Mouse (Mus musculus) heart, postnatal 0 days (tissue): Measurements from ENCODE around the gene Ubl3. TPM values are rescaled to one million over a fixed set of nuclear protein-coding genes. Genes with fewer than 3 reads are reported as not detected.

ENCODE experiments used
- ATAC-seq: fragments of 200-750 bp; cut with Nextera tagmentation; 2 replicates; pipeline ENCODE4 v1.8.0; 2017; ENCODE audit warnings: low read depth, moderate number of reproducible peaks, moderate library complexity; ENCODE audit not compliant: insufficient read depth
- DNase-seq: peaks from one replicate; pipeline ENCODE4 v3.0.0-alpha.2; 2016; ENCODE audit warnings: low spot score
- H3K27ac ChIP-seq: fragments of 300-500 bp; sonication (generic); 2 replicates; pipeline ENCODE4 v1.5.1; 2014; ENCODE audit warnings: low read depth, mild to moderate bottlenecking
- H3K27me3 ChIP-seq: fragments of 300-500 bp; sonication (generic); 2 replicates; pipeline ENCODE4 v1.6.1; 2014; ENCODE audit warnings: low read length, mixed read lengths; ENCODE audit not compliant: control insufficient read depth, insufficient read depth
- H3K36me3 ChIP-seq: fragments of 300-500 bp; sonication (generic); replicated peaks from 2 replicates; pipeline ENCODE4 v1.6.1; 2014; ENCODE audit warnings: low read length, mixed read lengths; ENCODE audit not compliant: control insufficient read depth, insufficient read depth
- H3K4me1 ChIP-seq: fragments of 300-500 bp; sonication (generic); 2 replicates; pipeline ENCODE4 v1.6.1; 2014; ENCODE audit warnings: antibody characterized with exemption; ENCODE audit not compliant: control insufficient read depth, insufficient read depth
- H3K4me2 ChIP-seq: fragments of 300-500 bp; sonication (generic); 2 replicates; pipeline ENCODE4 v1.6.1; 2014; ENCODE audit warnings: low read depth, mild to moderate bottlenecking, low read length, moderate library complexity
- H3K4me3 ChIP-seq: fragments of 300-500 bp; sonication (generic); 2 replicates; pipeline ENCODE4 v1.5.1; 2014; ENCODE audit warnings: low read depth, low read length
- H3K9ac ChIP-seq: fragments of 300-500 bp; sonication (generic); replicated peaks from 2 replicates; pipeline ENCODE4 v1.6.1; 2014; ENCODE audit warnings: low read depth, low read length, mixed read lengths
- H3K9me3 ChIP-seq: fragments of 300-500 bp; sonication (generic); replicated peaks from 2 replicates; pipeline ENCODE4 v1.6.1; 2016; ENCODE audit warnings: low read length; ENCODE audit not compliant: control insufficient read depth
- CTCF ChIP-seq: IDR thresholded peaks from 2 replicates; pipeline ENCODE4 v1.5.1; 2016; ENCODE audit warnings: antibody characterized with exemption, control low read depth, low read depth
- EP300 ChIP-seq: IDR thresholded peaks from 2 replicates; pipeline ENCODE4 v1.6.1; 2016; ENCODE audit warnings: antibody characterized with exemption, low read depth
- WGBS: fragments of 180-500 bp; shearing (Covaris S2); extraction: QIAGEN DNeasy Blood & Tissue Kit; methylation state at CpG from one replicate; pipeline ENCODE4 v1.1.7; 2014; 5-methylcytosine and 5-hydroxymethylcytosine counted together
- polyA plus RNA-seq: library from polyadenylated mRNA; unstranded; fragments of >200 nt; fragmentation: Nextera tagmentation; extraction: Ambion mirVana; gene quantifications from 2 replicates; pipeline ENCODE4 v1.2.1, GENCODE M21; 2015
- total RNA-seq: library from RNA; depleted of rRNA; stranded (reverse); fragments of >200 nt; gene quantifications from 2 replicates; pipeline ENCODE4 v1.2.3, GENCODE M21; 2014; ENCODE audit warnings: low replicate concordance

Ubl3 gene
- total and polyA plus RNA-seq, 2 experiments from 2014 or later: 76.8 to 105 TPM

DNA sequence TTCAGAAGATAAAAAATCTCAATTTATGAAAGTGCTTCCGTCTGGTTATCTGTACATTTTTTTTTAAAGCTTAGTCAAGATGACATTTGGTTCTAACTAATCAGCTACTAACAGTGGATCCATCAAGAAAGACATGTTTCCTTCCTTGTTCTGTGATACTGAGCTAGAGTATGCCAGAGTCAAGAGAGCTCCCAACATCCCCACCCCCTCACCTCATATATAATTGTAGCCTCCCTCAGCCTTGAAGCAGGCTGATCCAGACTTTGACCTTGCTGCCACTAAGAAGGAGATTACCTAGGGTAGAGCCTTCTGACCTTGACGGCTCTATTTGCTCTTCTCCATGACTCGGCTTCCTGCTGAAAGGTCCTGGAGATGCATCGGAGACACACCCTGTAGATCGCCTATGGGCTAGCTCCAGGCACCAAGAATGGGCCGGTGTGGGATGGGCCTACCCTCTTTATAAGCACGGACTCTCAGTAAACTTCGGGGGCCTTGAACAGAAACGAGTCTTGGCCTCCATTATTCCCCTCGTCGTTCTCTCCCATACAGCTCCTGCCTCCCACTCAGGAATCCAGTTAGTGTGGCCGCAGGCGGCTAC, 27.9 kb upstream of the Ubl3 start:
- ATAC-seq (no peak), DNase-seq (no peak)
- H3K36me3 ChIP-seq: no peaks in the 10 kb centered on the region
- no peak overlapping the region for H3K27ac ChIP-seq
- WGBS: 85% methylated on average over 13 of the region's 13 CpGs
- H3K9ac ChIP-seq: no peak overlapping the region
- TF ChIP-seq CTCF (no peak), EP300 (no peak)
- no peaks in the 10 kb centered on the region for H3K9me3 ChIP-seq
- H3K4me2 ChIP-seq: no peak overlapping the region
- H3K27me3 ChIP-seq: no peaks in the 10 kb centered on the region
- H3K4me3 ChIP-seq: no peak overlapping the region
- H3K4me1 ChIP-seq: no peaks in the 10 kb centered on the region

DNA sequence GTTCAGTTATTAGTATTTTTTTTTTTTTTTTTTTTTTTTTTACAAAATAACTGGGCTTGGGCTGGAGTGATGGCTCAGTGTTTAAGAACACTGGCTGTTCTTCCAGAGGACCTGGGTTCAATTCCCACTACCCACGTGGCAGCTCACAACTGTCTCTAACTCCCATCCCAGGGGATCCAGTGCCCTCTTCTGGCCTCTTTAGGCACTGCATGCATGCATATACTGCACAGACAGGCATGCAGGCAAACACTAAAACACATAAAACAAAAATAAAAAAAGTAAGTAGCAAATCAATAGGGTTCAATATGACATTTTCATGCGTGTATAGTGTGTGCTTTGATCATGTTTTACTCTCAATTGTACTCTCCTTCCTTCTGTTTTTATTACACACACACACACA, 26.6 kb upstream of the Ubl3 start:
- ATAC-seq (no peak), DNase-seq (no peak)
- no peak overlapping the region for H3K4me3 ChIP-seq
- no peak overlapping the region for H3K9ac ChIP-seq
- 91% methylated on average over 2 of the region's 2 CpGs for WGBS
- H3K27me3 ChIP-seq: no peaks in the 10 kb centered on the region
- H3K27ac ChIP-seq: no peak overlapping the region
- H3K36me3 ChIP-seq: no peaks in the 10 kb centered on the region
- TF ChIP-seq CTCF (no peak), EP300 (no peak)
- 0 out of 2 replicates have a peak, but pooled peaks cover 4% of the 10 kb centered on the region for H3K4me1 ChIP-seq
- no peak overlapping the region for H3K4me2 ChIP-seq
- H3K9me3 ChIP-seq: no peaks in the 10 kb centered on the region

DNA sequence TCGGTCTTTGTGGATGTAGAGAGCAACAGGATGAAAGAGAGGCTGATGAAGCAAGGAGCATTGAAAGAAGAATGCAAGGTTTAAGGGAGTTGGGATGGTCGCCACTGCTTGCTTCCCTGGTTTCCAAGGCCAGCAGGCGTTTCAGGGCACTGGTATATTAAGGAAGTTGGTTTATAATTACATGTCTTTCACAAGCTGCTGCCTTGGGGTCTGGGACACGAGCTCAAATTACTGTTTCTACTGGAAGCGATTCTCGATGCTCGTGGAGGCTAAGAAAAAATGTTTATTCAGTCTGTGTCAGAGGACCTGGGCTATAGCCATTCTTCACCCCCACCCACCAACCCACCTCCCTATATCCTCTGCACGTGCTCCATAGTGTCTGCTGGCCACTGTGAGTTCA, 25.8 kb upstream of the Ubl3 start:
- ATAC-seq (no peak), DNase-seq (no peak)
- Histone ChIP-seq H3K9me3 (no peaks in the 10 kb centered on the region), H3K27ac (no peak overlapping the region), H3K4me2 (no peak overlapping the region), H3K4me1 (0 out of 2 replicates have a peak, but pooled peaks cover 4% of the 10 kb centered on the region), H3K9ac (no peak overlapping the region), H3K4me3 (no peak overlapping the region), H3K36me3 (no peaks in the 10 kb centered on the region), H3K27me3 (no peaks in the 10 kb centered on the region)
- TF ChIP-seq EP300 (no peak), CTCF (no peak)
- 83% methylated on average over 8 of the region's 8 CpGs for WGBS

DNA sequence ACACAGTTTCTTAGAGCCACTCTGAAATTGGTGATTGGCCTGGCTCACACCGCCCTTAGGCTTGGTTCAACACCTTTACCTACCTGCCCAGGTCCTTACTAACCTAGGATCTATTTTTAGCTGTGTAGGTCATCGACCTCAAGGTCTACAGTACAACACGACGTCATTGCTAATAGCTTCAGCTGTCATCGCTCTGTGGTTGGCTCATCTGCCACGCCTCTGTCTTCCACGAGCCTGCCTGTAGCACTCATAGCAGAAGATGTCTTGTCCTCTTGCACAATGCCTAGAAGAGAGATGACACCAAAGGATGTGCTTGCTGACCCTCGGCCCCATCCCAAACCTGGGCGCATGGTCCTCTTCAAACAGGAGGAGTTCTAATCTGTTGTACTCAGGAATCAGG, 24.7 kb upstream of the Ubl3 start:
- Histone ChIP-seq H3K4me2 (no peak overlapping the region), H3K36me3 (no peaks in the 10 kb centered on the region), H3K9me3 (no peaks in the 10 kb centered on the region), H3K4me1 (0 out of 2 replicates have a peak, but pooled peaks cover 4% of the 10 kb centered on the region), H3K9ac (no peak overlapping the region), H3K27me3 (no peaks in the 10 kb centered on the region), H3K27ac (no peak overlapping the region), H3K4me3 (no peak overlapping the region)
- no peak for DNase-seq
- WGBS: 63% methylated on average over 9 of the region's 9 CpGs
- no peak for ATAC-seq
- TF ChIP-seq EP300 (no peak), CTCF (no peak)

DNA sequence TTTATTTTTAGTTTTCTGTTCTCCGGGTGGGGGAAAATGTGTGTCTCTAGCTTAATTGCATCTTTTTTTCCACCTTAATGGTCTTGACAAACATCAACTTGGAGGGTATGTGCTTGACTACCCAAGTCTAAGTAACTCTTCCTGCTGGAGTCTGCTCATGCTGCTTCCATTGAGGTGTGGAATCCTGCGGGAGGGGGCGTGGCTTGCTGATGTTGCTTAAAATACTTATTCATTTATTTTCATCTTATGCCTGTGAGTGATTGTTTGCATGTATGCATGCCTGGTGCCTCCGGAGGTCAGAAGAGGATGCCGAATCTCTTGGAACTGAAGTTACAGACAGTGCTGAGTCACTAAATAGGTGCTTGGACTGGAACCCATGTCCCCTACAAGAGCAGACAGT, 22.6 kb upstream of the Ubl3 start:
- H3K9ac ChIP-seq: peak overlapping the region; percentile 32
- 0 out of 2 replicates have a peak, but pooled peaks cover 4% of the 10 kb centered on the region for H3K4me1 ChIP-seq
- ATAC-seq: no peak
- no peak for TF ChIP-seq EP300
- no peak for TF ChIP-seq CTCF
- no peaks in the 10 kb centered on the region for H3K9me3 ChIP-seq
- H3K27ac ChIP-seq: peak overlapping the region; percentile 53
- H3K4me2 ChIP-seq: peak overlapping the region; percentile 43
- WGBS: 21% methylated on average over 5 of the region's 5 CpGs
- DNase-seq: no peak
- H3K36me3 ChIP-seq: no peaks in the 10 kb centered on the region
- no peaks in the 10 kb centered on the region for H3K27me3 ChIP-seq
- peak overlapping the region; percentile 14 for H3K4me3 ChIP-seq

DNA sequence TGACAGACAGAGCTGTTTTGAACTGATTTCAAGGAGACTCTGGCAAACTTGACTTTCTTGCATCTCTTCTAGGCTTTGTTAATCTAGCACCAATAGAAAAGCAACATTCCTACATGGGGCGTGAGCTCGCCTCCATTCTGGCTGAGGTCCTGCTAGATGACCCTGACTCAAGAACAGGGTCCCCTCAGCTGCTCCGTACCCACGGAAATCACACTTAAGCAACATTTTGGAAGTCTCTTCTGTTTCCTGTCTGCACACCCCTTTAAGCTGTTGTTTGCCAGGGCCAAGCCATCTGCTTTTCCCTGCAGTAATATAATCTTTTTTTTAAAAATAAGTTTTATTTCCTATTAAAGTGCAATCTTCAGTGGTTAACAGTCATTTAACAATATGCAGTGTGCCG, 20.1 kb upstream of the Ubl3 start:
- no peaks in the 10 kb centered on the region for H3K27me3 ChIP-seq
- H3K4me2 ChIP-seq: no peak overlapping the region
- H3K4me3 ChIP-seq: no peak overlapping the region
- no peaks in the 10 kb centered on the region for H3K36me3 ChIP-seq
- 65% methylated on average over 5 of the region's 5 CpGs for WGBS
- H3K9me3 ChIP-seq: 0 out of 2 replicates have a peak, but pooled peaks cover 2% of the 10 kb centered on the region
- H3K4me1 ChIP-seq: 0 out of 2 replicates have a peak, but pooled peaks cover 4% of the 10 kb centered on the region
- H3K9ac ChIP-seq: no peak overlapping the region
- DNase-seq (no peak), ATAC-seq (no peak)
- no peak overlapping the region for H3K27ac ChIP-seq
- TF ChIP-seq CTCF: no peak
- no peak for TF ChIP-seq EP300
